Mouse (Mus musculus) cortical plate, adult 2 months (tissue): Measurements from ENCODE around the gene Snx29.

Experiments used
- CTCF ChIP-seq: fragments of 200-500 bp; IDR thresholded peaks from 2 replicates; pipeline ENCODE4 v1.5.1; 2011; ENCODE audit warnings: mild to moderate bottlenecking, control low read depth, low read length; ENCODE audit not compliant: insufficient read depth; ENCODE audit errors: extremely low read depth
- POLR2A ChIP-seq: fragments of 200-500 bp; IDR thresholded peaks from 2 replicates; pipeline ENCODE4 v1.6.1; 2011; ENCODE audit warnings: mild to moderate bottlenecking, low read length, control low read depth; ENCODE audit not compliant: insufficient read depth; ENCODE audit errors: extremely low read depth

GRCm38 (mm10) chr16:11655893-11656292 lies 333.2 kb downstream of the Snx29 start:
- TF ChIP-seq CTCF = no peak
- no peak for TF ChIP-seq POLR2A
